Mouse (Mus musculus) C2C12 (cell line): ENCODE data around the gene Pld4.

ENCODE experiments used
- CEBPB ChIP-seq: IDR thresholded peaks from one replicate; pipeline ENCODE4 v1.6.1; 2011; ENCODE audit warnings: low read depth, mild to moderate bottlenecking, control low read depth, moderate library complexity
- CTCF ChIP-seq: IDR thresholded peaks from one replicate; pipeline ENCODE4 v1.5.1; 2011; ENCODE audit not compliant: control insufficient read depth, insufficient read depth, insufficient read length
- FOSL1 ChIP-seq: IDR thresholded peaks from one replicate; pipeline ENCODE4 v1.8.0; 2011; ENCODE audit warnings: mild to moderate bottlenecking, low read length; ENCODE audit not compliant: poor library complexity, insufficient read depth, severe bottlenecking
- MAX ChIP-seq: IDR thresholded peaks from one replicate; pipeline ENCODE4 v1.6.1; 2011; ENCODE audit warnings: mild to moderate bottlenecking, control low read depth
- MYOD1 ChIP-seq: IDR thresholded peaks from one replicate; pipeline ENCODE4 v1.6.1; 2011; ENCODE audit warnings: low read depth; ENCODE audit not compliant: control insufficient read depth, insufficient read length
- USF1 ChIP-seq: IDR thresholded peaks from one replicate; pipeline ENCODE4 v1.6.1; 2011; ENCODE audit warnings: low read depth, mild to moderate bottlenecking, control low read depth, moderate library complexity

DNA sequence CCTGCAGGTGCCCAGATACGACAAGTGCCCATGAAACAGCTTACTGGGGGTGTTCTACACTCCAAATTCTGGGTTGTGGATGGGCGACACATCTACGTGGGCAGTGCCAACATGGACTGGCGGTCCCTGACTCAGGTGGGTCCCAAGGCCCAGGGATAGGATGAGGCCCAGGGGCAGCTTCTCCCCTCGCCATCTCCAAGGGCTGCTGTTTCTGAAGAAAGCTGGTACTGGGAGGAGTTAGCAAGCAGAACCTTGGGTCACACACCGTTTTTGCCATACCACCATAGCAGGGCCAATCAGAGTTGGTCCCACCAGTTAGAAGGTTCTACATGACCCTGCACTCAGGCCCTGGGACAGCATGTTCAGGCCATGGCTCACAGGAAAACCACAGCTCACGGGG lies 4.5 kb downstream of the Pld4 start:
- TF ChIP-seq CTCF (no peak), MYOD1 (no peak), FOSL1 (no peak), CEBPB (no peak), MAX (no peak), USF1 (no peak)
